Mouse (Mus musculus): ENCODE results near the gene Oard1. TPM values are rescaled to one million over a fixed set of nuclear protein-coding genes. Genes with fewer than 3 reads are reported as not detected.
A peak's percentile ranks its signal among the peaks of the same experiment; 100 is the strongest.

The Oard1 gene
- polyA plus RNA-seq, 1 experiment from 2014 or later: 70.6 TPM

DNA sequence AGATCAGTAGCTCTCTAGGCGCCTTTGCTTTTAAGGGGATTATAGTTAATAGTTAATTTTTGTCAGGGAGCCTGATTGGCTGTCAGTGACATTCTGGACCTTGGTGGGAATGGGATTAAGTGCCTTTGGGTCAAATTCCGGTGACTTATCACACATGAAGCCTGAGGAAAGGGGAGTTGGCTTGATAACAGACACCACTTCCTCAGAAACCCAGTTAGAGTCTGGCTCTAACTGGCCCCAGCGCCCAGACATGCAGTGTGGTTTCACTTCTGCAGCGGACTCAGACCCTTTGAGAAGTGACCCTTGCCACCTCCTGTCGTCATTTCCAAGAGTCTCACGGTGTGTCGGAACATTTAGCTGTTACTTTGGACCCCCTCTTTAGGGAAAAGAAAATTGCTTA is 8.4 kb downstream of the Oard1 start:
- Histone ChIP-seq H3K36me3 (ENCODE audit: control insufficient read depth, insufficient read depth, low read length) (peaks cover 13% of the 10 kb centered on the region), H3K27ac (ENCODE audit: low read length) (peak overlapping the region; percentile 94), H3K4me3 (ENCODE audit: low read length) (peak overlapping the region; percentile 29), H3K4me2 (ENCODE audit: low read depth, low read length) (peak overlapping the region; percentile 53), H3K9ac (ENCODE audit: low read depth, low read length) (peak overlapping the region; percentile 56; the same call in 1 of the 2 replicates), H3K9me3 (ENCODE audit: control insufficient read depth, low read length) (no peaks in the 10 kb centered on the region), H3K4me1 (ENCODE audit: control insufficient read depth, insufficient read depth, low read length) (0 out of 2 replicates have a peak, but pooled peaks cover 12% of the 10 kb centered on the region), H3K27me3 (replicated peaks; ENCODE audit: control insufficient read depth, insufficient read depth, low read length) (no peaks in the 10 kb centered on the region)
- peak; percentile 97 for ATAC-seq
- 45% methylated on average over 7 of the region's 7 CpGs for WGBS

- Histone ChIP-seq H3K4me3 (ENCODE audit: low read length) (peak overlapping the region; percentile 29), H3K4me1 (ENCODE audit: control insufficient read depth, insufficient read depth, low read length) (0 out of 2 replicates have a peak, but pooled peaks cover 15% of the 10 kb centered on the region), H3K36me3 (ENCODE audit: control insufficient read depth, insufficient read depth, low read length) (peaks cover 13% of the 10 kb centered on the region), H3K9me3 (ENCODE audit: control insufficient read depth, low read length) (no peaks in the 10 kb centered on the region), H3K9ac (ENCODE audit: low read depth, low read length) (peak overlapping the region; percentile 56), H3K27ac (ENCODE audit: low read length) (peak overlapping the region; percentile 94), H3K4me2 (ENCODE audit: low read depth, low read length) (peak overlapping the region; percentile 53), H3K27me3 (replicated peaks; ENCODE audit: control insufficient read depth, insufficient read depth, low read length) (no peaks in the 10 kb centered on the region)
- peak; percentile 12 for ATAC-seq
- 69% methylated on average over 1 of the region's 1 CpGs for WGBS
Observed at GRCm38 (mm10) chr17:48418781-48419180, 9.0 kb downstream of the Oard1 start.

DNA sequence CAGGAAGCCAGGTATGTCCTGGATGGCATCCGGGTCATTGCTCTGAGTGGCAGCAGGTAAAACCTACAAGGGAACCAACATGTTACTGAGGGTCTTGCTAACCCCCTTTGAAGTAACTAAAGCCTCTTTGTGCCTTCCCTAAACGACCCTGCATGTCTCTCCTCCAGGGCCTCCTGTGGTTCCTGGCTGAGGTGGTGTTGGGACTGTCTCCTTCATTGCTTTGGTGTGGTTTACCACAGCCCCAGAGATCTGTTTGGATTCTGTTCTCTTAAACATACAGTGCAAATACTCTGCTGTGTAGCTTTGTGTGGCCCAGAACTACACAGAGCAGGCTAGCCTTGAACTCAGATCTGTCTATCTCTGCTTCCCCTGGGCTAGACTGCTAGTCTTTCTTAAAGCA is 9.8 kb downstream of the Oard1 start:
- Histone ChIP-seq H3K27me3 (replicated peaks; ENCODE audit: control insufficient read depth, insufficient read depth, low read length) (no peaks in the 10 kb centered on the region), H3K9ac (ENCODE audit: low read depth, low read length) (0 out of 2 replicates have a peak overlapping the region, but pooled peaks have one; percentile 7), H3K4me1 (ENCODE audit: control insufficient read depth, insufficient read depth, low read length) (peaks cover 17% of the 10 kb centered on the region; the same call in 1 of the 2 replicates), H3K36me3 (ENCODE audit: control insufficient read depth, insufficient read depth, low read length) (peaks cover 9% of the 10 kb centered on the region), H3K4me3 (ENCODE audit: low read length) (no peak overlapping the region), H3K4me2 (ENCODE audit: low read depth, low read length) (no peak overlapping the region), H3K27ac (ENCODE audit: low read length) (no peak overlapping the region), H3K9me3 (ENCODE audit: control insufficient read depth, low read length) (no peaks in the 10 kb centered on the region)
- no peak for ATAC-seq
- 63% methylated on average over 2 of the region's 2 CpGs for WGBS

- H3K4me3 ChIP-seq (ENCODE audit: low read length): no peak overlapping the region
- no peaks in the 10 kb centered on the region for H3K9me3 ChIP-seq (ENCODE audit: control insufficient read depth, low read length)
- H3K27ac ChIP-seq (ENCODE audit: low read length): no peak overlapping the region
- no peak overlapping the region for H3K9ac ChIP-seq (ENCODE audit: low read depth, low read length)
- peaks cover 42% of the 10 kb centered on the region for H3K4me1 ChIP-seq (ENCODE audit: control insufficient read depth, insufficient read depth, low read length)
- no peaks in the 10 kb centered on the region for H3K36me3 ChIP-seq (ENCODE audit: control insufficient read depth, insufficient read depth, low read length)
- H3K4me2 ChIP-seq (ENCODE audit: low read depth, low read length): no peak overlapping the region
- ATAC-seq: no peak
- 86% methylated on average over 9 of the region's 9 CpGs for WGBS
- no peaks in the 10 kb centered on the region for H3K27me3 ChIP-seq (replicated peaks; ENCODE audit: control insufficient read depth, insufficient read depth, low read length)
Observed at GRCm38 (mm10) chr17:48424237-48424636, 14.4 kb downstream of the Oard1 start.

DNA sequence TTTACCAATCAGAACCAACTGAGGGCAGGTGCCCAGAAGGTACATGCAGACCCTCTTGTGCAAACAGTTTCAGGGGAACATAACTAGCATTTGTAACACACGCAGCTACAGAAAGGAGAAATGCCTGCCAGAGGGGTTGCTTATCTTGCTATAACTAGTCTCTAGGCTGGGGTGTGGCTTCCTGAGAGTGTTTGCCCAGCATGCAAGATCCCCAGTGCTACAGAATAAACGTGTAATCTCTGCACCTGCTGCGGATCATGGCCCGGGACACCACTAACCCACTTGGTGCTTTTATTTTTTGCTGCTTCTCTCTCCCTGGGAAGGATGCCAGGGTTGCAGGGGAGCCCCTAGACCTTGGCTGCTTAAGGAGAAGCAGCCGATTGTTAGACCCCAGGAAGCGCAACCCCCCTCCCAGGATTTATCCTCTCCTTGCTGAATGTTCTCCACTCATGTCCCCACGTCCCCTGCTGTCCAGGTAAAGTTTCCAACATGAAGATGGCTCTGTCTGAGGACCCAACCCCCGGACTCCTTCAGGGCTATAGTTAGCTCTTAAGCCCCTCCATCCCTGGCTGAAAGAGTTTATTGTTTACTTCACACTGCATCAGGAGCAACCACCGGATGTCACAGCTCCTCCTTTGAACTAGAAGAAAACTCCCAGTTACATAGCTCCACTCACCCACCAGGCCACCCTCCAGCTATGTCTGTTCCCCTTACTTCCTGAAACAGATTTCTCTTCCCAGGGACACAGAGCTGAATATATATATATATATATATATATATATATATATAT is 16.2 kb downstream of the Oard1 start:
- peak overlapping the region; percentile 86 for H3K27ac ChIP-seq (ENCODE audit: low read length)
- peaks cover 54% of the 10 kb centered on the region for H3K4me1 ChIP-seq (ENCODE audit: control insufficient read depth, insufficient read depth, low read length)
- peak overlapping the region; percentile 20; the same call in 1 of the 2 replicates for H3K4me2 ChIP-seq (ENCODE audit: low read depth, low read length)
- peak overlapping the region; percentile 30 for H3K9ac ChIP-seq (ENCODE audit: low read depth, low read length)
- no peaks in the 10 kb centered on the region for H3K36me3 ChIP-seq (ENCODE audit: control insufficient read depth, insufficient read depth, low read length)
- 26% methylated on average over 9 of the region's 9 CpGs for WGBS
- no peak overlapping the region for H3K4me3 ChIP-seq (ENCODE audit: low read length)
- ATAC-seq: peak; percentile 63
- no peaks in the 10 kb centered on the region for H3K27me3 ChIP-seq (replicated peaks; ENCODE audit: control insufficient read depth, insufficient read depth, low read length)
- H3K9me3 ChIP-seq (ENCODE audit: control insufficient read depth, low read length): no peaks in the 10 kb centered on the region

DNA sequence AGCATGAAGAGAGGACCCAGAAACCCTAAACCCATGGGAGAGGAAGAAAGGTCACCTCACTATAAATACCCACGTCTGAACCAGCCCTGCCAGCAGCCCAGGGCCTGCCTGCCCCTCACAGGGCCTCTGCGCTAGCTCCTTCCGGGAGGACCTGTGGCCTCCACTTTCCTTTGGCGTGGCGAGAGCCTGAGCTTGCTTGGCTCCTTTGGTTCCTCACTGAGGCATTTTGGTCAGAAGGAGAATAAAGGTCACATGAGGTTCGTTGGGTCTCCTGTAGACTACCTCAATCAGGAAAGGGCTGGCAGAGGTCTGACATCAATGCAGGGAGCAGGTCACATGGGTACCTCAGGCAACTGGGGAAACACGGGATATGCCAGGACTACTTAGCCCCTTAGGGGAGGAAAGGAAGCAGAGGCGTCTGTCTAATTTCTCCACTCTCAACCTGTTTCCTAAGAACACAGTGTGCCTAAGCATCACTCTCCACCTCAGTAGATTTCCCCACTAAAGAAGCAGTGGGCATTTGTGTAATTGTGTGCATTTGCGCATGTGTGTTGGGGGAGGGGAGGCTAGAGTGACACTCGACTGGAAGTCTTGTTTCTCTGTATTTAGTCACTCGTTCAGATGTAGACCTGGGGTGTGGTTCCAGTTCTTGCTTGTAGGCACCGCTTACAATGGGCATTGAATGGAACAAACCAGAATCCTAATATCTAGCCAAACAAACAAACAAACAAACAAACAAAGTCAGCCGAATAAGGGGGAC is 17.4 kb downstream of the Oard1 start:
- WGBS: 57% methylated on average over 13 of the region's 13 CpGs
- H3K9ac ChIP-seq (ENCODE audit: low read depth, low read length): 0 out of 2 replicates have a peak overlapping the region, but pooled peaks have one; percentile 7
- no peak overlapping the region for H3K4me2 ChIP-seq (ENCODE audit: low read depth, low read length)
- H3K27me3 ChIP-seq (replicated peaks; ENCODE audit: control insufficient read depth, insufficient read depth, low read length): no peaks in the 10 kb centered on the region
- H3K27ac ChIP-seq (ENCODE audit: low read length): peak overlapping the region; percentile 72
- H3K9me3 ChIP-seq (ENCODE audit: control insufficient read depth, low read length): no peaks in the 10 kb centered on the region
- no peaks in the 10 kb centered on the region for H3K36me3 ChIP-seq (ENCODE audit: control insufficient read depth, insufficient read depth, low read length)
- peak; percentile 35; the same call in 1 of the 2 replicates for ATAC-seq
- H3K4me1 ChIP-seq (ENCODE audit: control insufficient read depth, insufficient read depth, low read length): peaks cover 65% of the 10 kb centered on the region
- no peak overlapping the region for H3K4me3 ChIP-seq (ENCODE audit: low read length)

DNA sequence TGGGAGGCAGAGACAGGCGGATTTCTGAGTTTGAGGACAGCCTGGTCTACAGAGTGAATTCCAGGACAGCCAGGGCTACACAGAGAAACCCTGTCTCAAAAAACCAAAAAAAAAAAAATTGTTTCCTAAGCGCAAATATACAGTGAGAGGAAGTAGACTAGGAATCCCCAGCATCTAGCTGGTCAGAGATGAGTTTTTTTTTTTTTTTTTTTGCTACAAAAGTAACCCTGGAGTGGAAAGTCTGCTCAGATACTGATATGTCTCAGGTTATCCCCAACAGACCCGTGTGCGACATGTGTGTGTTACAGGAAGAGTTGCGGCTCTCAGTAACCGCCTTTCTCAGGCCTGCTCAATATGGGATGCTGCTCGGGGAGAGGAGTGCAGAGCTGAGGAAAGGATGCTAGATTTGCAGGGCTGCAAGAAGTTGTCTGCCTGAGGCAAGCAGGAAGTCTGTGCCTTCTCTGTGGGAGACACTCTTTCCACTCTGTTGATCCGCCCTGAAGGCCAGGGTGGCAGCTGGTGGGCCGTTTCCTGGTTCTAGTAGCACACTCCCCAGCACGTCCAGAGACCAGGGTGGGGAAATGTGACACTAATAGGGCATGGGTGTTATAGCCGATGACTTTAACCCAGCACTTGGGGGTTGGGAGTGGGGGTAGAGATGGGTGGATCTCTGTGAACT is 18.2 kb downstream of the Oard1 start:
- no peaks in the 10 kb centered on the region for H3K9me3 ChIP-seq (ENCODE audit: control insufficient read depth, low read length)
- H3K36me3 ChIP-seq (ENCODE audit: control insufficient read depth, insufficient read depth, low read length): no peaks in the 10 kb centered on the region
- H3K9ac ChIP-seq (ENCODE audit: low read depth, low read length): 0 out of 2 replicates have a peak overlapping the region, but pooled peaks have one; percentile 21
- 57% methylated on average over 11 of the region's 11 CpGs for WGBS
- H3K4me3 ChIP-seq (ENCODE audit: low read length): no peak overlapping the region
- no peak; the same call in 1 of the 2 replicates for ATAC-seq
- no peaks in the 10 kb centered on the region for H3K27me3 ChIP-seq (replicated peaks; ENCODE audit: control insufficient read depth, insufficient read depth, low read length)
- peak overlapping the region; percentile 58 for H3K27ac ChIP-seq (ENCODE audit: low read length)
- H3K4me2 ChIP-seq (ENCODE audit: low read depth, low read length): no peak overlapping the region
- peaks cover 73% of the 10 kb centered on the region for H3K4me1 ChIP-seq (ENCODE audit: control insufficient read depth, insufficient read depth, low read length)

GRCm38 (mm10) chr17:48430394-48430793 is 20.6 kb downstream of the Oard1 start:
- no peaks in the 10 kb centered on the region for H3K9me3 ChIP-seq (ENCODE audit: control insufficient read depth, low read length)
- H3K4me2 ChIP-seq (ENCODE audit: low read depth, low read length): no peak overlapping the region; the same call in 1 of the 2 replicates
- 22% methylated on average over 5 of the region's 5 CpGs for WGBS
- H3K4me3 ChIP-seq (ENCODE audit: low read length): no peak overlapping the region
- ATAC-seq: peak; percentile 22; the same call in 1 of the 2 replicates
- no peaks in the 10 kb centered on the region for H3K27me3 ChIP-seq (replicated peaks; ENCODE audit: control insufficient read depth, insufficient read depth, low read length)
- 0 out of 2 replicates have a peak overlapping the region, but pooled peaks have one; percentile 33 for H3K9ac ChIP-seq (ENCODE audit: low read depth, low read length)
- H3K36me3 ChIP-seq (ENCODE audit: control insufficient read depth, insufficient read depth, low read length): no peaks in the 10 kb centered on the region
- H3K27ac ChIP-seq (ENCODE audit: low read length): peak overlapping the region; percentile 85
- H3K4me1 ChIP-seq (ENCODE audit: control insufficient read depth, insufficient read depth, low read length): peaks cover 76% of the 10 kb centered on the region

DNA sequence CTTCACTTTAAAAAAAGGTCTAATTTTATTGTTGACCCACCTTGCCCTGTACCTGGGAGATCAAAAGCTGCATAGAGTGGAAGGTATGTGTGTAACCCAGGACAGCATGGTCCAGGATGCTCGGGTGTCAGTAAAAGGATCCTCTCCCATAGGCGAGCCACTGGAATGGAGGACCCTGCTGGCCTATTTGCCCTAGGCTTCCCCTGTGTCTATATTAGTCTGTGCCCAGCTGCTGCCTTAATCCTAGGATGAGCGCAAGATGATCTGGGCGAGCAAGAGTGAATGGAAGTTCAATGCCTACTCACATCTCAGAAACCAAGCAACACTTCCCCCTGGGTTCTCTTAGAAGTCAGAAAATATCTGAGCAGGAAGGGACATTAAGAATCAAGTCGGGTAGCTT is 21.2 kb downstream of the Oard1 start:
- Histone ChIP-seq H3K27ac (ENCODE audit: low read length) (peak overlapping the region; percentile 53), H3K27me3 (replicated peaks; ENCODE audit: control insufficient read depth, insufficient read depth, low read length) (no peaks in the 10 kb centered on the region), H3K4me2 (ENCODE audit: low read depth, low read length) (no peak overlapping the region), H3K36me3 (ENCODE audit: control insufficient read depth, insufficient read depth, low read length) (no peaks in the 10 kb centered on the region), H3K4me3 (ENCODE audit: low read length) (no peak overlapping the region), H3K9ac (ENCODE audit: low read depth, low read length) (no peak overlapping the region), H3K9me3 (ENCODE audit: control insufficient read depth, low read length) (no peaks in the 10 kb centered on the region), H3K4me1 (ENCODE audit: control insufficient read depth, insufficient read depth, low read length) (peaks cover 76% of the 10 kb centered on the region)
- ATAC-seq: no peak
- 75% methylated on average over 5 of the region's 5 CpGs for WGBS
